Mouse (Mus musculus): ENCODE measurements around the gene Tceal7.
"Not testable (repeated sequence)": the region's sequence is repeated elsewhere in the genome, so short reads cannot be mapped to it uniquely, and the experiment has no call there.

Gene Tceal7

GRCm38 (mm10) chrX:136214729-136215677, at the start of gene Tceal7, which contains the start of gene Bex1:
Tceal7 (plus strand) TSS chrX:136214779.
Bex1 (minus strand) TSS chrX:136215513.
- not testable (repeated sequence) for DNase-seq (ENCODE audit: low read depth, low spot score)

DNA sequence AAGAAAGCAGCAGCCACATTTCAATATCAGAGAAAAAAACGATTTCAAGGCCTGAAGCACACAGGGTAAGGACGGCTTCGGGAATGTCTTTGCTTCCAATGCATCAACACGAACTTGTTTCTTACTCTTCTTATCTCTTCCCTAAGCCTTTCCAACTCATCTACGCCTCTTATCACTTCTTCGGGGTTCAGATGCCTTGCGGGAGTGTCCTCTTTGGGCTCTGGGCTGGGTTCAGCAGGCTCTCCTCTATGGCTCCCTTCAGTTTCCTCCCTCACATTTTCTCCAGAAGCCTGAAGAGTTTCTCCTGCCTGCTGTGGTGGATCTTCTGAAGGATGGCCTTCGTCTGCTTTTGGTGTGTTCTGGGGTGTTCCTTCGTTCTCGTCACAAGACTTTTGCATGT, 44.0 kb upstream of the Tceal7 start:
- DNase-seq (ENCODE audit: low read depth, low spot score): no peak

DNA sequence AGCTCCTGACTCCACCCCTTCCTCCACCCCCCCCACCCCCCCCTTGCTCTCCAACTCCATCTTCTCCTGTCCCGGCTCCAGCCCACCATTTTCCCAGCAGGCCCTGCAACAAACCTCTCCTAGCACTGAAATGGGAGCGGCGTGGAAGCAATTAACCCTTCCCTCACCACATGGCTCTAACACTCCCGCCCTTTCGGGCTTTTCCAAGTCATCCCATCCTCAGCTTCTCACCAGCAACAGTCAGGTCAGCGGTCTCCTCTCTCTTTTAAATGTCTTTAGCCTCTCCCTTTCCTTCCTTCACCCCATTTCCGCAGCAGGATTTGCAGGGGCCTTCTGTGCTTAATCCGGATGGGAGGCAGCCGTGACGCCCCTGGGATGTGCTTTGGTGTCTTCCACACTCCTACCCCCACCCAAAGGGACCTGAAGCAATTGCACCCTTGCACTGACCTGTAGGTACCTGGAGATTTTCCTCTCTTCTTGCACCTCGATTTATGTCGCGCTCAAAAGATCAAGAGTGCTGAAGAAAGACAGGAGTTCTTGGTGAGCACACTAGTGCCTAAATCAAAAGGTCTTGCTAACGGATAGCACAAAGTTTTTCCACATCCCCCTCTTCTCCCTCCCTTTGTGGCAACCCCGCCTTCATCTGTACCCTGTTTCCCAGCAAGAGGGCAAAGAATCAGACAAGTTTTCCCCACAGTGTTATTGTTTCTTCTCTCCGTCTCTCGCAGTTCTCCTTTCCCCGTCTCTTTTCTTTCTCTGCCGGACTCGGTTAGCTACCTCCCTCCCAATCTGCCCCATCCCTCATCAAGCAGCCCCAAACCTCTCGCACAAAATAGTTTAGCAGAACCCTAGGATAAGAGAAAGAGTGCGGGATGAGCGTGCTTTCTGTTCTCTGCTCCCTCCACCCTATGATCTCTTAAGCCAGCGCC, 43.1 kb upstream of the Tceal7 start:
- peak; percentile 22 for DNase-seq (ENCODE audit: low read depth, low spot score)

GRCm38 (mm10) chrX:136172118-136172551, 42.4 kb upstream of the Tceal7 start, which contains the start of gene Tceal8:
Tceal8 (minus strand) TSS chrX:136172342.
- DNase-seq (ENCODE audit: low read depth, low spot score): peak; percentile 81

GRCm38 (mm10) chrX:136172786-136173185, 41.8 kb upstream of the Tceal7 start:
- no peak for DNase-seq (ENCODE audit: low read depth, low spot score)

DNA sequence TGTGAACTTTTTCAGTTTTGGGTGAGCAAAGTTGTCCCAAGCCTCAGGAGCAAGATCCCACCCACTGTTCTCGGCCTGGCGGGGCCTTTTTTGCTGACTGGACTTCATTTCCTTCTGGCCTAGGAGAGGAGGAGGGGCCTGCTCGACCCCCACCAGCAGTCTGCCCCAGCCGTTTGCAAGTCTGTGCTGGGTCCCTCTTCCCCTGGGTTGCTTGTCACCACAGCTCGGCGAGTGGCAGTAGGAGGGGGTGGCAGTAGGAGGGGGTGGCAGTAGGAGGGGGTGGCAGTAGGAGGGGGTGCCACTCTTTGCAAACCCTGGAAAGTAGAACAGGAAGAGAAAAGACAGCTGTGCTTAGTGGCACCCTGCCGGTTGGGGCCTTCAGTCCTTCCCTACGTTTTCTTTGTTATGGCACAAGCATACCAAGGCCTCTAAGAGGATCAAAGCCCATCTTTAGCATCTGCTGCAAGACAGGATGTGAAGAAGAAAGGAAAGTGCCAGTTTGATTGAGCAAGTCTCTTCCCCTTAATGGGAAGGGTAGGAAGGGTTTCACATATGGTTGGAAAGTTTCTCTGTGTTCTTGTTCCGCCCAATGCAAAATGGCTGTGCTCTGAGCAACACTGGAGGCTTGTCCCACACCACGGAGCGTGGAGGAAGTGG, 33.6 kb upstream of the Tceal7 start:
- DNase-seq (ENCODE audit: low read depth, low spot score): no peak

DNA sequence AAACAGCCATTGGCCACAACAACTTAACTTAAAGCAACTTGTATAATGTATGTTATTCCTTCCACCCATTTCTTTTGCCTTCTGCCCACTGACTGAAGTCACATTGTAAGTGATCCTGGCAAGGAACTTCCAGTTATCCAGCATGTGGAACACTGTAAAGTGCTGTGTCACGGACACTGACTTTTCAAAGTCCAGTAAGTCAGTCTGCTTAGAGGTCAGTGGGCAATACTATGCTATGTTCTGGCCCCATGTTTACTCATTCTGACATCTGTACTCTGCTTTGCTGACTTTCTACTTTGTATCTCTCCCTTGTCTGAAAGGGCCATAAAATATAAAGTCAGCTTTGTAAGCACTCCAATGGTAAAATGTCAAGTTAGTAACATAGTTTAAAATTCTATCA, 31.5 kb upstream of the Tceal7 start:
- DNase-seq (ENCODE audit: low read depth, low spot score): no peak

DNA sequence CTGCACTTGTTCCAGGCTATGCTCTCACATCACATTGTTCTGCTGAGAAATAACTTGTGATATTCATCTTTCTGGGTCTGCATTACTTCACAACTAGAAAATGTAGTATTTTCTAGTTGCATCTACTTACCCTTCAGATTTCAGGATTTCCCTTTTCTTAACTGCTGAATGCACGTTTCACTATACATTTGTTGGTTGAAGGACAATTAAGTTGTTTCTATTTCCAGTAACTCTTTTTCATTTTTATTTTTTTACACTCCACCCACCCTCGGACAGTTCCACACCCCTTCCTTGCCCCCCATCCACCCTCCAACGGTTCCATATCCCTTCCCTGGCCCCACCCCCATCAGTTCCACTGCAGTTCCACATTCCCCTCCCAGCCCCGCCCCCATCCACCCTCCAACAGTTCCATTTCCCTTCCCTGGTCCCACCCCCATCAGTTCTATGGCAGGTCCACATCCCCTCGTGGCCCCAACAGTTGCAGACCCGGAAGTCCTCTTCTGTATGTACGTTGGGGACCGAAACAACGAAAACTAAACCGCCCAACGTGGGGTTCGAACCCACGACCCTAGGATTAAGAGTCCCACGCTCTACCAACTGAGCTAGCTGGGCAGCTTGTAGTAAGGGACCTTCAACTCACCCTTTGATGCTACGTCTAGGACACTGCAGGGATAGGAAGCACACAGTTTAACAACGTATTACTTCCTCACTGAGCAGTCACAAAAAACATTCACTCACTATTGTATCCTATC, 19.2 kb upstream of the Tceal7 start:
- no peak for DNase-seq (ENCODE audit: low read depth, low spot score)

DNA sequence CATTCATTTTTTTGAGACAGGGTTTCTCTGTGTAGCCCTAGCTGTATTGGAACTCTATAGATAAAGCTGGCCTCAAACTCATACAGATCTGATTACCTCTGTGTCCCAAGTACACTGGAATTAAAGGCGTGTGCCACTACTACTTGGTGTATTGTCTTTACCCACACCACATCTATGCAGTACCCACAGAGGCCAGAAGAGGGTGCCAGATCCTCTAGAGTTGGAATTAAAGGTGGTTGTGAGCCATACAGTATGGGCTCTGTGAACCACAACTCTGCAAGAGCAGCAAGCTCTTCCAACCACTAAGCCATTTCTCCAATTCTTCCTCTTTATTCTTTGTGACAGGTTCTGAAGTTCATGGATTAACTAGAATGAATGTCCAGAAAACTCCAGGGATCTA, 17.7 kb upstream of the Tceal7 start:
- DNase-seq (ENCODE audit: low read depth, low spot score): no peak

GRCm38 (mm10) chrX:136203257-136203656, 11.3 kb upstream of the Tceal7 start:
- no peak for DNase-seq (ENCODE audit: low read depth, low spot score)

- DNase-seq (ENCODE audit: low read depth, low spot score): peak; percentile 38
These were observed 10.9 kb upstream of the Tceal7 start, which contains the start of gene Tceal5 for GRCm38 (mm10) chrX:136203664-136204066. Tceal5 (minus strand) TSS chrX:136203876.

DNA sequence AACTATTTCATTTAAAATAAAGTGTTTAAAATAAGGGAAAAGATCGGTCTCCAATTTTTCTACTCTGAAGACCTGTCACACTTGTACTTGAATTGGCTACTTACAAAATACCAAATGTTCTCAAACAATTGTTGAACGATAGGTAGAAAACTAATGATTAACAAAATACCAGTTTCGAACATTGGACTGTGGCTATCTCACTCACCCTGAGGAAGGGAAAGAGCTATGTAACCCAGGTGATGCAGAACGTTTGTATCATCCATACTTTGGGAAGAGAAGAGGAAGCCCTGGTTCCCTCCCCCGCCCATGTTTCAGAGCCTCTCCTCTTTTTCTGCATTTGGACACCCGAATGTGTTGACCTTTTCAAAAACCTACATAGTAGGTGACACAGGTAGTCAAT, 10.2 kb upstream of the Tceal7 start:
- no peak for DNase-seq (ENCODE audit: low read depth, low spot score)

GRCm38 (mm10) chrX:136213396-136213795, 1.2 kb upstream of the Tceal7 start:
- no peak for DNase-seq (ENCODE audit: low read depth, low spot score)

DNA sequence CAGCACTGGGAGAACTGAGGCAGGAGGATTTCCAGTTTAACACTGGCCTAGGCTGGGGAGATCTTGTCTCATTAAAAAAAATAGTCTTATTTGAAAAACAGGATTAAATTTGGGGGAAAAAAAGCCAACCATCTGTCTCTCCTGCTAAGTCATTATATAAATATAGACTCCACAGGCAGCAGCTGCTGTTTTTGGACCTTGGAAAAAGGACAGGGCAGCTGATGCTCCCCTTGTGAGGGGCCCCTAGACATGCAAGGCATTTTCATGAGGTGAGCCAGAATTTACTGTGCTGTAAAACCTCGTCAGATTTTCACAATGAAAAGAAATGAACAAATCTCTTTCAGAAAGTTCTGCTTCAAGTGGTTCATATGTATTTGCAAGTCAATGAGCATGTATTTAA, 1.7 kb downstream of the Tceal7 start:
- no peak for DNase-seq (ENCODE audit: low read depth, low spot score)

- peak; percentile 49 for DNase-seq (ENCODE audit: low read depth, low spot score)
These were observed 9.1 kb downstream of the Tceal7 start for GRCm38 (mm10) chrX:136223714-136224113.

DNA sequence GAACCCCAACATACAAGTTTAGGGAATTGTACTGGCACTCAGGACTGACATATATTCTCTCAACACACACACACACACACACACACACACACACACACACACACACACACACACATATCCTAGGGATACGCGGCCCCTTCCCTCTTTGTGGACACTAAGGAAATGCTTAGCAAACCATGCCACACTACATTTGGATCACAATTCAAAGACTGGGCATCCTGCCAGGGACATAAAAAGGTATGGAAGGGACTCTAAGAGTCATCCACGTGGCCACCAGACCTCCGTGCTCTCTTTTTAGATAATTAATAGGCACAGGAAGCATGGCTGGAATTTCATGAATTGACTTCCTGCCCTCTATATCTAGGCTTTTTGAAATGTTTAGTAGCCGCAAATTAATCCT, 13.2 kb downstream of the Tceal7 start:
- DNase-seq (ENCODE audit: low read depth, low spot score): no peak

GRCm38 (mm10) chrX:136238118-136238517, 23.5 kb downstream of the Tceal7 start:
- no peak for DNase-seq (ENCODE audit: low read depth, low spot score)

- no peak for DNase-seq (ENCODE audit: low read depth, low spot score)
These were observed 28.6 kb downstream of the Tceal7 start for GRCm38 (mm10) chrX:136243181-136243580.

GRCm38 (mm10) chrX:136244574-136245229, 30.1 kb downstream of the Tceal7 start, which contains the start of gene Tceal9:
Tceal9 (plus strand) TSS chrX:136245079.
- peak; percentile 54 for DNase-seq (ENCODE audit: low read depth, low spot score)

DNA sequence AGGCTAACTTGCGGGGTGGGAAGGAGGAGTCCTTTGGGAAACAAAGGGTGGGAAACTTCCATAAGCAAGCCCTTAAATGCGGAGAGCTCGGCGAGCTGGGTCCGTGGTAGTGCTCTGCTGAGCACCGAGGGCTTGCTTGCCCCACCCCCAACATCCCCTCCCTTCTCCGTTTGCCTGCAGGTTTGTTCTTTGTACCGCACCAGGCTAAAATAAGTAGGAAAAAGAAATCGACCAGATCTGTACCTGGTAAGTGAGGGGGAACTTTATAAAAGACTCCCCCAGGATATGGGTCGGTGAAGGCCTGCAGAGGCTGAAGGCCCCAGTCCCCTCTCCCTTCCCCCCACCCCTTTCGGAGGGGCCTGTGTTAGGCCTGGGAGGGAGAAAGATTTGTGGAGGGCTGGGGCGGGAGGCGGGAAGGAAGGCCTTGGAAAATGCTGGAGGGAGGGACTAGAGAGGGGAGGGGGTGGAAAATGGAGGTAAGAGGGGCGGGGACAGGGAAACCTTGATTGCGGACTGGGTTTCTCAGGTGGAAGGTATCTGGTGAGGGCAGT, 31.0 kb downstream of the Tceal7 start:
- DNase-seq (ENCODE audit: low read depth, low spot score): no peak
